Mouse (Mus musculus): Measurements from ENCODE around the gene C1rl.
A peak's percentile ranks its signal among the peaks of the same experiment; 100 is the strongest.
"Not testable (repeated sequence)": the region's sequence is repeated elsewhere in the genome, so short reads cannot be mapped to it uniquely, and the experiment has no call there.

C1rl gene

DNA sequence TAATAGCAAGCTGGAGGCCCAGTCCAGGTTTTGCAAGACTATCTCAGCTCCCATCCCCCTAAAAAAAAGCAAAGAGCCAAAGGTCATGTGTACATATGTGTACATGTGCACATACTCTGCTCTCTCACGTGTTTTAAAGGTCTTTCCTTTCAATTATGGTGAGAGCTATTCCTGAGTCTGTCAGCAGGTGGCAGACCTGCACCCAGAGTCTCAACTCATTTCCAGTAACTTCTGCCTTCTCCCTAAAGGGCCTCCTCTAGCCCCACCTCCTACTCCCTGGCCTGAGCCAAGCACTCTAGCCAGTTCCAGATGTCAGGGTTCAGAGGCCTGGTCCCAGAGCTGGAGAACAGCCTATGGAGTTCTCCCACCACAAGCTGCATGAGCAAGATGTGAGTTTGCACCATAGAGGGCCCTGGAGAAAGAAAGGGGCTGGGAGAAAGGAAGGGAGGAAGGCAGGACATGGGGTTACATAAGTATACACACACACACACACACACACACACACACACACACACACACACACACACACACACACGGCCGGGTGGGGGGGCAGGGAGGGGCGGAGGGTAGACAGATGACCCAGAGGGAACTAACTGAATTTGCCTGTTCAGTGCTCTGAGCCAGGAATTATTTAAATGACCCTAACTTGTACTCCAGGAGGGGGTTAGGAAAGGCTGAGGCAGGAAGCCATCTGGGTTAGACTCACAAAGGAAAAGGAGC lies at the start of gene C1rl:
Gene C1rl (plus strand): TSS at position 272 of the 720 bp plus-strand sequence.
- peak; percentile 87 for DNase-seq (ENCODE audit: low read depth)

DNA sequence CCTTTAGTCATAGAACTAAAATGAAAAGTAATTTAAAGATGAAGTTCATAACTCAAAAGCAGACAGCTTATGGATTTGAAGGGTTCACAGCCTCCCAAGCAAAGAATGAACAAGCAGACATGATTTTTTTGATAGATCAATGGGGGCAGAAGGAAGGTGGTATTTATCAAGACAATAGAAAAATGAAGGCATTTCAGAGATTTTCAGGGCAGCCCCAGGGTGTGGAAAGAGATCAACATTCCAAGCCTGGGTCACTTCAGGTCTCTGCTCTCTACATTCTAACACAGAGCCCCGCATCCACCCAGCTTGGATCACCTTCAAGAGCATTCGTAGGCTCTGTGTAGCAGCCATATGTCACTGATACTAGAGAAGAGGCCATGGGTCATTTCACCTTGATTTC lies 49.6 kb upstream of the C1rl start:
- DNase-seq (ENCODE audit: low read depth): no peak

DNA sequence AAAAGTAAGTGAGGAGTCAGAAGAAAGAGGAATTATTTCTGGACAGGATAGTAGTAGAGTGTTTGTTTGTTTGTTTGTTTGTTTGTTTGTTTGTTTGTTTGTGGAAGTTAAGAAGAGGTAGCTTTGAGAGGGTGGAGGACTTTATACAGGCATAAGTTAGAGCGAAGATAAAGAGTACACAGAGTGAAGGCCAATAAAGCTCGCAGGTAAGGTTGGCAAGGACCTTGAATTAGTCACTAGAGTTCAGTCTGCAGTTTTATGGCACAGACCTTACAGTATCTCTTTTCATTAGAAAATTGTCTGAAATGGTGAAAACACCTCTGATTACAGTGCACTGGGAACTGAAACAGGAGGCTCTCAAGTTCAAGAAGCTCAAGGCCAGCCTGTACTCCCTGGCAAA lies 46.9 kb upstream of the C1rl start:
- DNase-seq (ENCODE audit: low read depth): no peak

DNA sequence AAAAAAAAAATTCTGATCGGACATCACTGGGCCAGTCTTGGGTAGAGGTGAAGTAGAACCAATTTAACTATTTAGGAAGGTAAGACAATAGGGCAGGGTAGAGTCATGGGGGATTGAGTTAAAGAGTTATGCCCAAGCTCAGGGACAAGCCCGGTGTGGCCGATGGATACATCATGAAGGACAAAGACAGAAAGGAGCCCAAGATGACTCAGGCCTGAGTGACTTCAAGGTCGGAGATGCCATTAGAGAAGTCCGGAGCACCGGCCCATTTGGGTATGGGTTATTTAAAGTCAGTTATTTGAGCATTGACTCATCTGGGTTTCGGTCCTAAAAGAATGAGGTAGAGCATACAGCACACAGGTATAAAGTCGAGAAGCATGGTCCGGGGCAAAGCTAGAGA lies 46.5 kb upstream of the C1rl start:
- DNase-seq (ENCODE audit: low read depth): no peak

DNA sequence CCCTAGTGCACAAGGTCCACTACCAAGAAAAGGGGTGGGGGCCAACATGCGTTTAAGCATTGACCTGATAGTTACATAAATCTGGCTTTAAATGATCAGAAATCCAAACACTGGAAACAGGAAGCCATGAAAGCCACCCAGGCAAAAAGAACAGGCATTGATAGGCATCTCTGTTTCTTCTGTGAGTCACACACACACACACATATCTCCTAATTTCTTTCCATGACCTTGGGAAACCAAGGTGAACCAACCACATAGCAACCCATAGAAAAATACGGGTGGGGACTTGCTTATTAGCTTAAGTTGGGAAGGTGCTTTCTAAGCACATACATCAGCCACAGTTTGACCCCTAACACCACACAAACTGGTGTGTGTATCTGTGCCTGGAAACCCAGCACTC lies 45.6 kb upstream of the C1rl start:
- no peak for DNase-seq (ENCODE audit: low read depth)

DNA sequence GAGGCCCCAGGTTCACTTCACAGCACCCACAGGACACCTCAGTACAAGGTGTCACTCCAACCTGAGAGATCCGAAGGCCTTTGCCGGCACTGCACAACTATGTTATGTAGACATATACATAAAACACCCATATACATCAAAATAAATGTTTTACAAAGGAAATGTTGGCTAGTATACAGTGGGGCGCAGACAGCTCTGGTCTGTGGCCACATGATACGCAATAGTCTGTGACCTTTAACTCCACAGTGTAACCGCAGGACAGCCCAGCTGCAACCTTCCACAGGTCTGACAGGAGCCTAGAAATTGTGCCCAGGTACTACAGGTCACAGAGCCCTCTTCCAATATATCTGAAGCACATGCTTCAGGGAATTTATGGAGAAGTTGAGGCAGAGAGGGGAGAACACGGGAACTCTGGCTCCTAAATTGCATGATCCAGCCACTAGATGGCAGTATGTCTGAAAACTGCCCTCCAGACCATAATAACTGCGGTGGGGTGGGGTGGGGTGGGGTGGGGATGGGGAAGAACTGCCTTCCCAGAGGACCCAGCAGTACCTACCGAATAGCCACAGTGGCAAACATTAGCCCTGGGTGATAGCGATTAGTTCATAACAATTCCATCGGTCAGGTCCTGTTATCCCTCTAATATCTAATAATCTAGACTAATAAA lies 44.6 kb upstream of the C1rl start:
- no peak for DNase-seq (ENCODE audit: low read depth)

DNA sequence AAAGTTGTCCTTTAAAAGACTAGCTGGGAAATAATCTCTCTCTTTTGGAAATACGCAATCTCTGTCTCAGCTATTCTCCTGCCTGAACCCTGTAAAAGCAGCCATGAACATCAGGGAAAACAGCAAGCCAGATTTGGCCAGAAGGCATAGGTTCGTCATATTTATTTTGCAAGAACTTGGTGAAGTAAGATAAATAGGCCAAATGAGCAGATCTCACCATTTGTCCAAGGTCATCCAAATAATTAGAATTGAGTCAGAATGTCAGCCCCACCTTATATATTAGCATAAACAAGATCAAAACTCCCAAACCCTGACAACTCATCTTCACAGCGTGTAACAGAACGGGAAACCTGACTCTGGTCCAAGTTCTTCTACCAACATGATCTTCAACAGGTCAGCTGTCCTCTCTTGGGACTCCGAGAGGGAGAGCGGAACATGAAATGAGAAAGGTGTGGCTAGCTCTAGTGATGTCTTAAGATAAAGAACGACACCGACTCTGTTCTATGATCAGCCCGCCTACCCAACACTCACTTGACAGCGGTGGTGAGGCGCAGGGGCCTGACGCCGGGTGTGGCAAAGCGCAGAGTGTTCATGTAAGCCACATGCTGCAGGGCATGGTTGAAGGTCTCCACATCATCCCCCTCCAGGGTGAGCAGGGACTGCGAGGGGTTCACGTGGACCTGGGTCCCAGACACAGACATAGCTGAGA lies 43.8 kb upstream of the C1rl start:
- no peak for DNase-seq (ENCODE audit: low read depth)

DNA sequence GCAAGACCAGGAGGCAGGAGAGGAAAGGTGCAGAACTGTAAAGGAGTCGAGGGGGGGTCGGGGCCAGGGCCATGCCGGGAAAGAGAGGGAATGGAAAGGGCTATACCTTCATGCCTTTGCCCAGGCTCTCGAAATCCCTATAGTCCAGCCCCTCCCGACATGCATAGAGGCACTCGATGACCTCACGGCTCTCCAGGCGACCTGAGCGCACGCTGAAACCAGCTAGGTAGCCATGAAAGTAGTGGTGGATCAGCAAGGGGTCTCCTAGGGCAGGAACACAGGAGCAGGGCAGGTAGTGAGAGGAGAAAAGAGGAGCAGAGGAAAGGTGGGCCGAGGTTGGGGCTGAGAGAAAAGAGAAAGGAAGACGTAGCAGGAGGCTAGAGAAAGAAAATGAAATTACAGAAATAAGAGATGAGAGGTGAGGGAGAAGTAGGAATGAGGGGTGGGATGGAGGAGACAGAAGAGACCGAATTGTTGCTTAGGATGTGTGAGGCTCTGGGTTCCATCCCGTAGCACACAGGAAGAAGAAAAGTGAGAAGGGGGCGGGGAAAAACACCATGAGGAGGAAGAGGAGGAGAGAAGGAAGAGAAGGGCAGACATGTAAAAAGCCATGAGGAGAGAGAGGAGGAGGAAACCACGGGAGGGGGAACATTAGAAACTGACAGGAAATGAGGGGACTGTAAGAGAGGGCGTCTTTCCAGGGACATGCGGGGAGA lies 43.1 kb upstream of the C1rl start:
- no peak for DNase-seq (ENCODE audit: low read depth)

DNA sequence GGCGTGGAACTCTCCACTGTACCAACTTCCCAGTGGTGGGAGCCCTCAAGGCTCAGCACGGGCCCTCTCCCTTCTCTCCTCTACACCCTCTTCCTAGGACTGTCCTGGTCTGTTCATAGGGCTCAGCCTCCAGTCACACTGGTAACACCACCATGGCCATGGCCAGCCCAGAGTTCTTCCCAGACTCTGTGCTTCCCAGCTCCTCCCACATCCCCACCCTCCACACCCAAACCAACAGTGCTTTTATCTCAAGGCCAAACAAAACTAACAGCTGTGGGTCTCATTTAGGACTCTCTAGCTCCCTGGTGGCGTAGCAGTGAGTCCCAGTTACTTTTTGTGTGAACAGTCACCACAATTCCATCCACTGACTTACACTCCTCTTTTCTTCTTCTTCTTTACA lies 40.9 kb upstream of the C1rl start:
- no peak for DNase-seq (ENCODE audit: low read depth)

DNA sequence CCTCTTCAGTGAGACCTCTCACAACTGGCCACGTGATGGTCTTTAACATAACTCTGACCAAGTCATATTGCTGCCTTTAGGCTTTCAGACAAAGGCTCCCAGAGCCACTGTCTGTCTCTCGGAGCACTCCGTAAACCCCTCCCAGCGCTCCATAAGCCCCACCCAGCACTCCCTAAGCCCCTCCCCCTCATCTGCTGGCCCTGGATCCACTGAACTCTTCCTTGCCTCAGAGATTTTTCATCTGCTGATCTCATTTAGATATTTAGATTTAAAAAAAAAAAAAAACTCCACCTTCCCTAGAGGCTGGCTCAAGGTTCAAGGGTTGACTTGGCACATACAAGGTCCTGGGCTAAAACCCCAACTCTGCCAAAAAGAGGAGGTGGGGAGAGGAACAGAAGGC lies 39.2 kb upstream of the C1rl start:
- no peak for DNase-seq (ENCODE audit: low read depth)

DNA sequence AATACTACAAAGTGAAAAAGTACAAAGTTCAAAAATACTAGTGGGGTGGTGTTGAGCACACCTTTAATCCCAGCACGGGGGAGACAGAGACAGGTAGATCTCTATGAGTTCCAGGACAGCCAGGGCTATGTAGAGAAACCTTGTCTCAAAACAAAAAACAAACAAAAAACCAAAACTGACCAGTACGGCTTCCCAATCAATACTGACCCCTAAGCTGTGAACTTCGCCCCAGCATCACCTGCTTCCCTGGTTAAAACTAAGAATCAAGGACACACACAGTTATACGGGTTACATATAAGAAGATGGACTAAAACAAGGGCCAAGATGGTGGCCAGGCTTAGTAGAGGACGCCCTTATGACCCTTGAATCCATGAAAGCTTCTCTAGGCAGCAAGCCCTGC lies 36.7 kb upstream of the C1rl start:
- DNase-seq (ENCODE audit: low read depth): no peak

DNA sequence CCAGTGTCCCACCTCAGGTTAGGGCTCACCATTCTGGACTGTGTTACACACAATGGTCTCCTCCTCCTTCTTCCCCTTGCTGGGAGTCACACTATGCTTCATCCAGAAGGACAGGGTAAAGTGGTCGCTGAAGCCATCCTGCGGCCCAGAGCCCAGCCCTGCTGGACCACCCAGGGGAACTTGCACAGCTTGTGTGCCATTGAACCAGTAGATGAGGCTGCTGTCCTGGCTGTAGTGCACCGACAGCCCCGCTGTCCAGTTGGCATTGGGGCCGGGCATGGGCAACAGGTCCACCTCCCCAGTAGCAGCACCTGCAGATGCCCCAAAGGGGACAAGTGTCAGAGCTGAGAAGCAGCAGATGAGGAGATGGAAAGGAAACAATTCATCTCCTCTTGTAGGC lies 35.1 kb upstream of the C1rl start:
- DNase-seq (ENCODE audit: low read depth): no peak

DNA sequence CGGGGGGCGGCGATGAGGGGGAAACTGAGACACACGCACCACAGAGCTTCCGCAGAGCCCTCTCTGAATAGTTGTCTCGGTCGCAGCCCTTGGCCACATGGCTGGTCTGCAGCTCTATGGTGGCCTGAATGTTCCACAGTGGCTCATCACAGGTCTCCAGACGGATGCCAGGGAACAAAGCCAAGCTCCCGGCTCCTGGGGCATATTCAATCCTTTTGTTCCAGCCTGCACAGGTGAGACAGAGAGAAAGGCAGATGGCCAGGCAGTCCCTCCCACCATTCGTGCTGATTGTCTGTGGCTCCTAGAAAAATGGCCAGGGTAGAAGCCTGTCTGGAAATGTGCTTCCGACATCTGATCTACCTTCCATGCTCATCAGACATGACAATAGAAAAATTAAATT lies 34.4 kb upstream of the C1rl start:
- no peak for DNase-seq (ENCODE audit: low read depth)

DNA sequence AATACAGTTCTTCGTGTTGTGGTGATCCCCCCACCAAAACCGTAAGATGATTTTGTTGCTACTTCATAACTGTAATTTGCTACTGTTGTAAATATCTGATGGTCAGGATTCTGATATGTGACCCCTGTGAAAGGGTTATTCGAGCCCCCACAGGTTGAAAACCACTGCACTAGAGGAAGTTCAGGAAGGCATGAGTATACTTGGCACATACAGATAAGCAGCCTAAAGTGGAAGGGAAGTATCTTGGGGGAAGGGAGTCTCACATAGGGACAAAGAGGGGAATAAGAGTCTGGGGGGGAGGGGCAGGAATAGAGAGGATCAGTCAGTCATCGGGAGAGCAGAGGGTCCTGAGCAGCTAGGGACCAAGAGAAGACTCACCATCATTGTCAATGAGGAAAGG lies 33.5 kb upstream of the C1rl start:
- no peak for DNase-seq (ENCODE audit: low read depth)

DNA sequence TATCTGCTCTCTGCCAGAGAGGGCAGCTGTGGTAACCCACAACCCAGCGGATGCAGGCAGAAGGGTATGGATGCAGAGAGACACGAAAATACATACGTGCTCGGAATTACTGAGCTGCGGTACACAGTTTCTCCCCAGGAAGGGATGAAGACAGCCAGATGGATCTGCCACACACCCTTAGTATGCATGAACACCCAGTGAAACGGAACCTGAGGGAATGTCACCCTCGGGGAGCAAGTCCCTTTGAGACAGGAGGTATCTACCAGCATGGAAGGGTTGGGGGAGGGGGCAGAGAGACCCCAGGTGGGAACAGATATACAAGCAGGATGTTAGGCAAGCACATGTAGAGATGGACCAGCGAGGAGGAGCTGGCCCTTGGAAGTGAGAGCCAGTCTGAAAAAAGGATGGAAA lies 29.0 kb upstream of the C1rl start:
- no peak for DNase-seq (ENCODE audit: low read depth)

DNA sequence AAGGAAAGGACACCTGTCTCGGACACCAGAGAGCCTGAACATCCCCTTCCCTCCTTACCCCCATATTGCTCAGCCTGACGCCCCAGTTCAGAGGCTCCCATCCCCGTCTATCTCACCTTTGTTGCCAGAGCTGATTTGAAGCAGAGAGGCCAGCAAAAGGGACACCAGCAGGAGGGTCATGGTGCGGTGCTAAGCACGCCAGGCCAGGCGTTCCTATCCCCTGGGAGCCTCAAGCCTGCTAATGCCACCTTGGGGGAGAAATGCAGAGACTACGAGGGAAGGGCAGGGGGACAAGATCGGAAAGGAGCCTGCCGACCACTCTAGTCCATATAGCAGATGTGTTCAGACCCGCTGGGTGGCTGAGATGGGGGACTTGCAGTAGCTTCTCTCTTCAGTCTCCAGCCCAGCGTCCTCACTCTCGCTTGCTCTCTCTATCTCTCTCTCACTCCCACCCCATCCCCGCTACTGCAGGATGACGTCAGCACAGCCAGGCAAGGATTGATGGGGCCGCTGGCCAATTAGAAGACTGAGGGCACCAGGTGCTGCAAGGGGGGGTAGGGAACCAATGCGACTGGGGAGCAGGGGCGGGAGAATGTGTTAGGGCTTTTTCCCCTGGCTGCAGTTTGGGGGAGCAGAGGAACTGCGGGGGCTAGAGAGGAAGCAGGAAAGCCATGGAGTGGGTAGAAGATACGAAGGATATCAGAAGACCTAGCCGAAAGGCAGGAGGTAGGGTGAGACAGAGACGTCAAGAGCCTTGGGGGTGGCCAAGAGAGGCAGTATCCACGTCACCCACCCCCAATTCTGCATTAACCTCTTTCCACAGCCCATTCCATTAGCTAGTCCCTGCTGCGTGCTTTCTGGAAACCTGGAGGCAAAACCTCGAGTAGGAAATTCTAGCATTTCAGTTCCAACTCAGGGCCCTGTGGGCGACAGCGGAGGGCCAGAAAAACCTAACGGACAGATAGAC lies 28.3 kb upstream of the C1rl start, which contains the start of gene Clstn3:
Gene Clstn3 (minus strand): TSS at position 490 of the 967 bp plus-strand sequence.
- DNase-seq (ENCODE audit: low read depth): no peak

DNA sequence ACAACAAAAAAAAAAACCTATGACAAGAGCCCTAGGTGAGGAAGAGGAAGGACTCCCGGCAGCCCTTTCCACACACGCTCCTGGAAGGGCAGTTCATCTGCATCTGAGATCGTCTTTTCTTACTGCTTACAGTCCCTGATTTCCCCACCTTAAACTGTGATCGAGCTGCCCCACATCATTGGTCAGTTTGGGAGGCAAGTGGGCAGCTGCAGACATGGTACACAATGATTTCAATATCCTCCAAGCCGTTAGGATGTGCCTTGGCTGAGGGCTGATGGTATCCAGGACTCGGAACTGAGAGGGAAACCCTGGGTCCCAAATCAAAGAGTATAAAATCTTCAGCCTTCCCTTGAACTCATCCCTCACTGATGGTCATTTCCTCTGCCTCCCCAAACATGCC lies 27.6 kb upstream of the C1rl start:
- DNase-seq (ENCODE audit: low read depth): no peak

DNA sequence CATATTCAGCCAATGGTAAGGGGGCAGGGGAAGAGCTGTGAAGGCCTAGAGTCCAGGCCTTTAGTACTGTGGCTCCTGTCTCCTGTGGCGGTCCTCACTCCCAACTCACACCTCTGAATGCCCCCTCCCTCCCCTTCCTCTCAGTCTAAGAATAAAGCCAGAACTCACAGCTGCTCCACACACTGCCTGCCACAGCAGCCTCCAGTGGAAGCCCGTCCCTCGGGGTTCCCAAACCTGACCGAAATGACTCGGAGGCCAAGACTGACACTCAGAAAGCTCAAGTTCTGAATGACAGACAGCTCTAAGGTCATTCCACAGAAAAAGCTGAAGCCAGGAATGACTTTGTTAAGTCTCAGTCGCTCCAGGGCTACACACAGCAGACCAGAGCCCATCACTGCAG lies 27.2 kb upstream of the C1rl start:
- no peak for DNase-seq (ENCODE audit: low read depth)

DNA sequence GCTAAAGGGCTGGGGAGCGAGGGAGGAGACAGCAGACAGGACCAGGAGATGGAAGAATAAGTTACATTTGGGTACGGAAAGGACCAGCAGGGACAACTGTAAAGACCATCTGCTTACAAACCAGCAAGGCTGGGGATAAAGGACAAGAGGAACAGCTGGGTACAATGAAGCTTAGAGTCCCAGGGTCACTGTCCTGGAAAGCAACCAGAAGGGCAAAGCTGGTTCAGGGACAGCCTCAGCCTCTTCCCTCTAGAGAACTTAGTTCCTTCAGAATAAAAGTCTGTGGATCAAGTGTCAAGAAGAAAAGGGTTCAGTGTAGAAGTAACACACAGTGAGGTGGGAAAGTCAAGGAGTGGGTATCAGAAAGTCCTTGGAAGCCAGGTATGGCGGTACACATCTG lies 21.8 kb upstream of the C1rl start:
- DNase-seq (ENCODE audit: low read depth): no peak

DNA sequence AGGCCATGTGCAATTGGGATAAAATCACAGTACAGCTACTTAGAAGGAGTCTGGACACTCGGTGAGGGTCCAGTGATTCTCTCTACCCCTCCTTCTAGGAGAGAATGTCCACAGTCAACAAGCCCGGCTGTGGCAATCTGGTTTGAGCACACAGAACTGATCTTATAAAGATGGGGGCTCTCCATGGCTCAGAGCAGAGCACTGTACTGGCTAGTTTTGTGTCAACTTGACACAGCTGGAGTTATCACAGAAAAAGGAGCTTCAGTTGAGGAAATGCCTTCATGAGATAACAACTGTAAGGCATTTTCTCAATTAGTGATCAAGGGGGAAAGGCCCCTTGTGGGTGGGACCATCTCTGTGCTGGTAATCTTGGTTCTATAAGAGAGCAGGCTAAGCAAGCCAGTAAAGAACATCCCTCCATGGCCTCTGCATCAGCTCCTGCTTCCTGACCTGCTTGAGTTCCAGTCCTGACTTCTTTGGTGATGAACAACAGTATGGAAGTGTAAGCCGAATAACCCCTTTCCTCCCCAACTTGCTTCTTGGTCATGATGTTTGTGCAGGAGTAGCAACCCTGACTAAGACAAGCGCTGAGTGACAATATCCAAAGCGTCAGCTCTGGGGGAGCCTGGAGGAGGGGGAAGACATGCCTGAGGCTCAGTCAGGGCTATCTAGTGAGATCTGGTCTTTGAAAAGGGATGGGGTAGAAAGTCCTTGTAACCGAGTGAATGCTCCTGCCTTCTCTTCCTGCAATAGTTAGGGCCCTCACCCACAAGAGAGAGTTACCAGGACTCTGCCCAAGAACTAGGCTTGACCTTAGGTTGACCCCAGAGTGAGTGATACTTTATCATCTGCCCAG lies 20.9 kb upstream of the C1rl start:
- not testable (repeated sequence) for DNase-seq (ENCODE audit: low read depth)
